Mouse (Mus musculus): Measurements from ENCODE around the gene Gm12394.
"Not testable (repeated sequence)": the region's sequence is repeated elsewhere in the genome, so short reads cannot be mapped to it uniquely, and the experiment has no call there.

Gene Gm12394

DNA sequence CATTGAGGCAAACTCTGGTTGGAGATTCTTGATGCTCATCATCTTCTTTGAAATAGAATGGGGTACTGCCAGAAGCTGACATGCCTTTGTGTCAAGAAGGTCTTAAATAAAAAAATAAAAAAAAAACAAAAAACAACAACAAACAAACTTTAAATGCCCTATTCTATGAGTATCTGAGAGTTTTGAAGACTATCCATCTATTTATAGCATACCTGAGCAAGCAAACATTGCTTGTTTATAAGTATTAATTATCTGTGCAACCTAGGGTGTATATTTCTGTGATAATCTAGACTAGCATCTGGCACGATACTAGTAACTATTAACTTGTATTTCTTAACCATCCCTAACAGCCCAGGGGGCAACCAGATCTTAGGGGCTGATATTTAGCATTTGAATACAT lies at the start of gene Gm12394:
Gene Gm12394, minus strand, starts transcription at position 101 of the 400 bp plus-strand sequence.
- not testable (repeated sequence) for DNase-seq (ENCODE audit: low spot score)

DNA sequence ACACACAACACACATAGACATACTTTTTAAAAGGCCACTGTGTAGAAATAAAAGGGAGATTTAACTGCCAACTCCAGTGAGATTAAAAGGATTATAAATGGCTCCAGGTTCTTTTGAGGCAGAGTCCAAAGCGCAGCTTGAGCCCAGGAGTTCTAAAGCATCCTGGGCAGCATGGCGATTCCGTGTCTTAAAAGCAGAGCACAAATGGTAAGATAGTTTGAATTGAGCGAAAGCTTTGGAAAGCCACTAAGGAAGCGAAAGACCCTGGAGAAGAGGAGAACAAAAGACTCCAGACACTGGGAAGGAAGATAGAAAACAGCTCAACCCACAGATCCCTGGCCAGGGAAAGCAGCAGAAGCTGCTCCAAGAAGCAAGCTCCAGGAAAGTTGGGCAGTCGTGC lies 48.4 kb upstream of the Gm12394 start:
- no peak for DNase-seq (ENCODE audit: low spot score)

DNA sequence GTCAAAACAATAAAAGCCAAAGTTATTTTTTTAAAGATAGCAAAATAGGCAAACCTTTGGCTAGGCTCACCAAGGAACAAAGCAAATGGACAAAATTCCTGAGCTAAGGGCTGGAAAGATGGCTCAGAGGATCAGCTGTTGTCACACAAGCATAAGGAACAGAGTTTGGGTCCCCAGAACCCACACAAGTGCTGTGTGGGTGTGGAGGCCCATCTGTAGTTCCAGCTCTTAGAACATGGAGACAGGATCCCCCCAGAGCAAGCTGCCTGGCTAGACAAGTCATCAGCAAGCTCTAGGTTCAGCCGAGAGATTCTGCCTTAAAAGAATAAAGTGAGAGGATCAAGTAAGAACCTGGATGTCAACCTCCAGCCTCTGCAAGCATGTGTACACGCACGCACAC lies 48.0 kb upstream of the Gm12394 start:
- DNase-seq (ENCODE audit: low spot score) = no peak

DNA sequence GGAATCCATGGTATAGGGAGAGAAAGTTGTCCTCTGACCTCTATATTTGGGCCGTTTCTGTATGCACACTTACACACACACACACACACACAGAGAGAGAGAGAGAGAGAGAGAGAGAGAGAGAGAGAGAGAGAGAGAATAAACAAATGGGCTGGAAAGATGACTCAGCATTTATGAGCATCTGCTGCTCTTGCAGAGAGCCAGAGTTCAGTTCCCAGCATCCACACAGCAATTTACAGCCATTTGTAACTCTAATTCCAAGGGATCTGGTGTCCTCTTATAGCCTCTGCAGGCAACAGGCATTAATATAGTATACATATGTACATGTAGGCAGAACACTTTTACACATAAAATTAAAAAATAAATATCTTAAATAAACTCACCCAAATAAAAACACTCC lies 47.4 kb upstream of the Gm12394 start:
- no peak for DNase-seq (ENCODE audit: low spot score)

DNA sequence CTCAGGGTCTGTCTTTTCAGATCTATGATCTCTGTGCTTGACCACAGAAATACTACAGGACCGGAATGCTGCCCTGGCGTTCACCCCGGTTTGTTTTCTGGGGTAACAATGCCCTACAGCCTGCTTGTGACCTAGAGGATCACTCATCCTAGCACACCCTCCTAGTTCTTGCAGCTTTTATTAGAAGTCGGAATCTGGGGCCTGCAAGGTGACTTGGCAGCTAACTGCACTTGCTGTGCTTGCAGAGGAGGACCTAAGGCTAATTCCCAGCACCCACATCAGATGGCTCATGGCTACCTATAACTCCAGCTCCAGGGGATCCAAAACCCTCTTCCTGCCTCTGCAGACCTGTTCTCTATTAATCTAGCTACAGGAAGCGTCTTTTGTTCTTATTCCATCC lies 46.2 kb upstream of the Gm12394 start:
- DNase-seq (ENCODE audit: low spot score) = no peak

DNA sequence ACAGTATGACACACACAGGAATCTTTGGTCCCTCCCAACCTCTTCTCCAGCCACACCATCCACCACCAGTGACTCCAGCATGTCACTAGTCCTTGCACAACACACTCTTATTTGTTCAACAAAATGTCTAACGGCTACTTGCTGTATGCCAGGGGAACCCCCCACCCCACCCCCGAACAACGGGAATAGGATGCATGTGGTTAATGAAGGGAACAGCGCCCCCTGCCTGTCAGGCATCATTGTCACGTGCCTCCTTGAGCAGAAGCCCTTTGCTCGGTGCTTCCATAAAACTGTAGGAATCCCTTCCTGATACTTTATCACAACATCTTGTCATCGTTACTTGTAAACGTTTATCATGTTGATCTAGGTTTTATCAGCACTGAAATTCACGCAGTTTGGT lies 45.6 kb upstream of the Gm12394 start:
- no peak for DNase-seq (ENCODE audit: low spot score)

DNA sequence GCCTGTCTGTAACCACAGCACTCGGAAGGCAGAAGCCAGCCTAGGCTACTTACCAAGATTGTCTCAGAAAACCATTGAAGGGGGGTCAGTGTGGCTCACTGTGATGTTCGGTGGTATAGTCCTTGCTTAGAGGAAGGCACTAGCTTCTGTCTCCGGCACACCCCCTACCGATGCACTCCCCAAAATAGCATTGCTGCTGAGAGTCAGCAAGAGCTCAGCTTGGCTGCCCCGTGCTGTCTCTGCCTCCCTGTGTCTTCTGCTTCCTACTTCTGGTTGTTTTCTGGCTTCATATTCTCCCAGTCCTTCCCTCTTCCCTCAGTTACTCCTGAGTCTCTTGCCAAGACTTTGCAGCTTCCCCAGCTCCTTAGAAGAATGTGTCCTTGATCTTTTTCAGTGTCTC lies 44.3 kb upstream of the Gm12394 start:
- DNase-seq (ENCODE audit: low spot score) = no peak

DNA sequence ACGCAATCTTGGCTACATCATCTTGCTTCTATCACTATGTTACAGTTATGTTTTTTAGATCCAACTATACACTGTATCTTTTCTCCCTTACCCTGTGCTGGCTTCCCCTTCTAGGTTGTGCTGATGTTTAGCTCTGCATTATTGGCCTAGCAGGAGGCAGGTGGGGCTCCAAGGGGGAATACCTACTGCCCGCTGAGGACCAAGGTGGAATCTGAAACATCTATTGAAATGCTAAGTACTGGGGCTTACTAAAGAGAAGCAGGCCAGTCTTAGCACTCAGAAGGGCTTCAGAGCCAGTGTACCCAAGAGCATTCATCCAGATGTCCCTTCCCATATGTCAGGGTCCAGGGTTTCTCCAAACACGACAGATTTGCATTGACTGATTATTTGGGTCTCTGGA lies 42.3 kb upstream of the Gm12394 start:
- no peak for DNase-seq (ENCODE audit: low spot score)

DNA sequence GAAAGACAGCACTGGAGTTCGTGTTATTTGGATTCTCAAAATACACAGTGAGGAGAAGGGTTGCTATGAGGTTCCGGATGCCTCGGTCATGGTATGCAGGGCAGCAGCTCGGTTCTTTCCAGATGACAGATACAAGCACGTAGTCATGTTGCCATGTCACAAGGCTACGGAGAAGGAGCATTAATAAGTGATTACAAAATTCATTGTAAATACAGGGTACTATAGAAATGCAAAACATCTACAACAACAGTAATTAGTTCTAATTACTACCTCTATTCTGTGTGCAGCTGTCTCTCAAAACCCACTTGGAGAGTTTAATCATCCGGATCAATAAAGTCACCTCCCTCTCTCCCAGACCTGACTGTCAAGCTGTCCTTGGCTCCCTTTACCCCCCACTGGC lies 38.5 kb upstream of the Gm12394 start:
- DNase-seq (ENCODE audit: low spot score) = no peak

DNA sequence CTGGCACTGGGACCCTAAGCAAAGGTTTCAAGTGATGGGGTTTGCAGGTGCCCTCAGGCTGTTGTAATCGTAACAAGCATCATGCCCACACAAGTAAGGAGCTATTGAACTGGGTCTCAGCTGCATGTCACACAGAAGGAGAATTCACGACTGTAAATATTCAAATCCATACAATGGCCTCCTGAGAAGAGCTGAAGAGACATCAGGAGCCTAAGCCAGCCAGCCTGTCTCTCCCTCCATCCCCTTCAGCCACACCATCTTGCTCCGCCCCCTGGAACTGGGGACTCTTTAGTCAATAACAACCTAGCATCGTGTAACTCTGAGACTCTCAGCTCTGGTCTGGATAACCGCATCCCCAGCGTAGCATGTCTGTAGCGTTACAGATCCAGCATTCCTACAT lies 34.6 kb upstream of the Gm12394 start:
- no peak for DNase-seq (ENCODE audit: low spot score)

DNA sequence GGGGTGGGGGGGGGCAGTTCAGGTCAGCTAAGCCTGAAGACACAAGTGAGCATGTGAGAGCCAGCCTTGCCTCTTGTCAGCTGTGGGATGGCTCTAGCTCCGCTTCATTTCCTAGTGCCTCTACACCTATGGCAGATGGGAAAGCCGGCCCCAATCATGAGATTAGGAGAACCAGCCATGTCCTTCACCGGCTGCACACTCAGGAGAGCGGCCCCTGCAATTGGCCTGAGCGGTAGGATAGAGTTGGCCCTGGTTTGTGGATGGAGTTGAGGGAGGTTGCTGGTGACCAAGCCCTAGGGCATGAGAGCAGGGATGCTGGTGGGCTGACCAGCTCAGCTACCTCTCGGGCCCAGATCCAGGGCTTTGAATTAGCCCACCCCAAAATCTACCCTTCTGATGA lies 32.2 kb upstream of the Gm12394 start:
- DNase-seq (ENCODE audit: low spot score) = no peak

DNA sequence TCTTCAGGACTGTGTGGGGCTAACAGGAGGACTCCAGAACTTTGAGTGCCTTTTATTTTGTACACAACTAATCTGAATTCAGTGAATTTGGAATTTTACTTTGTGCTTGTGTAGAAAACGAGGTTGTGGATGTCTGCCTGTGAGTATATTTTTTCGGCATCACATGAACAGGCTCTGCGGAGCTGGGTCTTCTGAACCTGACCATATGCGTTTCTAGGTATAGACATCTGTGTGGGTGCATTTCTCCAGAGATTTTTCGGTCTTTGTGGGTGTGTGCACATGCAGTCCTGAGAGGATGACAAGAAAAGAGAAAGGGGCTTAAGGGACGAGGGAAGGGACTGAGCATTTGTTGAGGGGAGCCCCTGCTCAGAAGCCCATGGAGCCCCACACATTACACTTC lies 30.4 kb upstream of the Gm12394 start:
- DNase-seq (ENCODE audit: low spot score) = no peak

DNA sequence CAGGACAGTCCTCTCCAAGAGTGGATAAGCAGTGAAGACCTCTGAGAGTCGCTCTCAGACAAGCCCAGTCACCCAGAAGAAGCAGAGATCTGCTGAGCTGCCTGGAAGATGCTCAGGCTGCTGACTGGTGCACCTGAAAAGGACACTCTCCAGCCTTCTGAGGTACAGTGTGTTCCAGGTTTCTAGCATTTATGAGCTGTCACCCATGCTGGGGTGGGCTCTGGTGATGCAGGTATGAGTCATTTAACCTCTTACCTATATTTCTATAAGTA lies 24.0 kb upstream of the Gm12394 start:
- DNase-seq (ENCODE audit: low spot score) = no peak

DNA sequence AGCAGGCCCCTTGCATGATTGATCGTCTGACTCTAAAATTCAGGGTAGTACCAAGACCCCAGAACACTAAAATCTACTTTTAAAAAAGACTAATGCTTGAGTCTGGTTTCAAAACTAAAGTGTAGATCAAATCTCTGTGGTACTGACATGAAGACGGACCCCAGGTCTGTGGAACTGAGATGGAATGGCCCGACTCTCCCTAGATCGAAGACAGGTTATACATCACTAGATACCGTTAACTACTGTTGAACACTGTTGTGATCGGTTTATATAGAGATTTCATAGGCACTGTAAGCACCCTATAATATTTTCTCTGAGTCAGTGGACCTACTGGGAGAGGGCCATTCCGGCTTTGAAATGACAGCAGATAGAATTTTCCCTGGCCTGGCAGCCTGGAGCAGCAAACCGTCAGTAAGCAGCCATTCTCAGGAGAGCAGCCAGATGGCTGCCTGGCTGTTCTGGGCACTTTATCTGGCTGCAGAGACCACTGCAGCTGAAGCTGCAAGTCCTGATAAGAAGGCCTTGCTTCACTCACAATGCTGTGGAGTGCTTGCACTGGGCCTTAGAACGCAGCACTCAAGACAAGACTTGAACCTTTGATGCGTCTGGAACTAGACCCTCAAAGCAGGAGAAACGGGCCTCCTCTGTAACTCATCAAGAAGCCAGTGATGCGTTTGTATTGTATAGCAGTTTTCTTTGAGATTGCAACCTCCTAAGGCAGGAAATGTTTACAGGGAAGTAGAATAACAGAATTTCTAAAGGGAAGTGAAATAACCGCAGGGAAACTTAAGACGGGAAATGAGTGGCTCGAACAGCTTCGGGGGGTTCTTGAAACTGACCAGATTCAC lies 23.5 kb upstream of the Gm12394 start:
- DNase-seq (ENCODE audit: low spot score) = no peak

DNA sequence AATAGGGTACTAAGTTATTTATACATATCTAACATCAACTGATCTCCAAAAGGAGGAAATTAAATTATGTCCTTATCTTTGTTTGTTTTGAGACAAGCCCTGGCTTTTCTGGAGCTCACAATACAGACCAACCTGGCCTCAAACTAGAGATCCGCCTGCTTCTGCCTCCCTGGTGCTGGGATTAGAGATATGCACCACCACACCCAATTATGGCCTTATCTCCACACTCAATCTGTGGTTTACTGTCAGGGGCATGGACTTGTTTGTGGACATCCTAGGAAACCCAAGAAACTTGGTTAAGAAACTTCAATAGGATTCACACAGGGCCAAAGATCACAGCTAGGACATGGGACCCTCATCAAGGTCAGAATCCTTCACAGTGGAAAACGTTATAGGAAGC lies 21.1 kb upstream of the Gm12394 start:
- no peak for DNase-seq (ENCODE audit: low spot score)

DNA sequence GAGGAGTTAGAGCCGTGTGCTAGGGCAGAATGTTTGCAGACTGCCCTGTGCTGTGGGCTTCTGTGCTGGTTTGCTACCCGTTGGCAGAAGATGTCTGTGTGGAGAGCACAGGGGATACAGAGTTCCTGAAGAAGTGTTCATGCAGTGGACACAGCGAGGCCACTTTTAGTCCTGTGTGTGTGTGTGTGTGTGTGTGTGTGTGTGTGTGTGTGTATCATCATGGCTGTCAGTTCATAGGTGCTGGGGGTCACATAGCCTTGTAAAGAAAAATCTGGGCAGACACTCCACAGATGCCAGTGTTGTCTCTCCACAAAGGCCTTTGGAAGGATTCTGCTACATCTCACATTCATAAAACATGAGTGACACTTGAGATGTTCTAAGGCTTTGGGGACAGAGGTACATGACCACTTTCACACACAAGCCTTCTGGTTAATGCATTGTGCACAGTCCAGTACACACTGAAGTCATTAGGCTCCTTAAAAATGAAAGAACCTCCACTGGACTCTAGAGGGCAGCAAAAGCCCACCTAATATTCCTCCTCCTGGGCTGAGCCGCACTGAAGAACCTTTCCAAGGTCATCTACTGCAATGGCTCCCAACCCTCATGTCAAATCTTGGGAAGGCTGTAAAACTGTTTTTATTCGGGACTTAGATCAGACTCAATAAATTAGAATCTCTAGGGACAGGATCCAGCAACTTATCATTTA lies 20.2 kb upstream of the Gm12394 start:
- peak; percentile 14 for DNase-seq (ENCODE audit: low spot score)

DNA sequence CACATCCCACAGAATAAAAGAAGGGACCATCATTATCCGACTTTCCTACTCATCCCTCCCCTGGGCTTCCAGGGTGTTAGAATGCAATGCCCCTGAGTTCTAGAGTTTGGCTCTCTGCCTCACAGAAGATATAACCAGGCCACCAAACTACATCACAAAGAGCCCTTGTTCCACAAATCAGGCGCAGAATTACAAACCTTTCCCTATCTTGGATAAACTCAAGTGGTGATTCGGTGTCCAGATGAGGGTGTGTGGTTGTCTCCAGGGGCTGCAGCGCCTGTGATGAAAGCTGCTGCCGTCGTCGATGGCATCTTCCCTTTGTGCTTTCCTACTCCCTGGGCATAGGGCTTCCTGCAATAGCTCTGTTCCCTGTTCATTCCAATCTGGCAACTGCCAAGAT lies 17.6 kb upstream of the Gm12394 start, which contains the start of gene Fam205c:
Gene Fam205c, minus strand, starts transcription at position 101 of the 400 bp plus-strand sequence.
- DNase-seq (ENCODE audit: low spot score) = no peak

DNA sequence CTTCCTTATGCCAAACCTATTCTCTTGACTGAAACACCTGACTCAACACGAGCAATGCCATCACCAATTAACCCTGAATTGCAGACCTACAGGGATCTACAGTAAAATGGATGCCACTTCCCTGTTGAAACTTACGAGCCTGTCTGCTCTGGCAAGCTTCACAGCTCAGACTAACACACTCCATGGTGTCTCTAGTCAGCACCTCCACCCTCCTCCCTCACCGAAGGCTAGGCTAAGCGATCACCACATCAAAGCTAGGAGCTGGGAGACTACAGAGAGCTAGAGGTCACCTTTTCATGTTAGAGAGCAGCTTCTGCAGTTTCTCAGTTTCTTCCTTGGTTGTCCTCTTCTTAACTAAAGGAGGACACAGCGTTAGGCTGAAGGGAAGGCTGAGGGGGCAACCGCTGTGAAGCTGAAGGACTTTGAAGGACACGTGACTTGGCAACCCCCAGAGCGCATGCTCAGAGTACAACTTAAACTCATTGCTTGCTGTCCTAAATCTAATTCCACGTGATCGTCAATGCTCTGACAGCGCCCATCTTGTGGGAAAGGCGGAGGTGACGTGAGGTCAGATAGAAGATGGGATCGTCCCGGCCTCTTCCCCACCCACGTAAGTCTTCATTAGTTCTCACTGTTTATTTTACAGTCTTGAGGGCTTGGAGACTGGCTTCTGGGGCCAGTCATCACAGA lies 16.3 kb upstream of the Gm12394 start:
- no peak for DNase-seq (ENCODE audit: low spot score)

DNA sequence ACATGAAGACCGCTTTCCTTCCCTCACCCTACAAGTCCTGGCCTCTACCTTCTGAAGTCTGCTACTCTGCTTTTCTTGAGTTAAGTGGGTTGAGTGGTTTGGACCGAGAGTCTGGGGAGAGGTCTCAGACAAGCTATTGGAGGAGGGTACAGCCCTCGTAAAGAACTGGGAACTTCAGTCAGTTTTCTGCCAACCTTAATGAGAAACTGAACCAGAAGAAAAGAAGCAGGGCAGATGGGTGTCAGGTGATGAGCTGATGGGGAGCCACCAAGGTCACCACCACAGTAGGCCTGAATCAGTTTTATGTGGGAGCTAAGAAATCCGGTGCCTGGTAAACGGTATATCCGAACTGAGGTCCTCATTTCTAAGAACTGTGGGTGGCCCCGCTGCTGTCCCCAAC lies 15.6 kb upstream of the Gm12394 start:
- no peak for DNase-seq (ENCODE audit: low spot score)

DNA sequence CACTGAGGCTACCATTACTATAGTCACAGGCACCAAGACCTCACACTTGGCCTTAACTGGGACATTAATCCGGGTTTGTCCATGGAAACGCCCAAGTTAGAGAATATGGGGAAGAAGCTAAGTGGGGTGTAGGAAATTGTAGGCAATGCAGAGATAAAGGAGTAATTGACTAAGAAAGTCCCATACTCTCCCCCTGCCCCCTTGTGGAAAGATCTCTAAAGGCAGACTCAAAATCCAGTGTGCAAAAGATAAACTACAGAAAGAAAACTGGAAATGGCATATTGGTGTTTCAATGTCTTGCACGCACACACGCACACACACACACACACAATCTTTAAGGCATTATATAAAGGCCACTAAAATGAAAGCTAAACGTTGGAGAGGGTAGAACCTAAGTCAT lies 14.2 kb upstream of the Gm12394 start:
- DNase-seq (ENCODE audit: low spot score) = no peak

DNA sequence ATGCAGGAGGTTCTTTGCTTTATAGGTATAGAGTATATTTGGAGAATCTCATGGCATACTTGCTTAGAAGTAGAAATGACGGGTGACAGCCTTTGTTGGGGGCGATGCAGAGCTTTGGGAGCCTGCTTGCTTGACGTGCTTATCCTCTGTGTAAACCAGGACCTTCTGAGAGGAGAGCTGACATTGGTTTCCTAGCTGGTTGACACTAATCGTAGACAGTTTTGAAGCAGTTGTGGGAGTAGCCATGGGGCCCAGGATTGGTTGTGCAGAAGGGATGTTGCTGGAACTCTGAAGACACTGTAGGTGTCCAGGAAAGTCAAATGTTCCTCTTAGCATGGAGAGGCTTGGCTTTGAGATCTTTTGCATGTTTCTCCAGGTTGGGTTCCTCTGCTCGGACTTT lies 11.6 kb upstream of the Gm12394 start:
- DNase-seq (ENCODE audit: low spot score) = no peak

DNA sequence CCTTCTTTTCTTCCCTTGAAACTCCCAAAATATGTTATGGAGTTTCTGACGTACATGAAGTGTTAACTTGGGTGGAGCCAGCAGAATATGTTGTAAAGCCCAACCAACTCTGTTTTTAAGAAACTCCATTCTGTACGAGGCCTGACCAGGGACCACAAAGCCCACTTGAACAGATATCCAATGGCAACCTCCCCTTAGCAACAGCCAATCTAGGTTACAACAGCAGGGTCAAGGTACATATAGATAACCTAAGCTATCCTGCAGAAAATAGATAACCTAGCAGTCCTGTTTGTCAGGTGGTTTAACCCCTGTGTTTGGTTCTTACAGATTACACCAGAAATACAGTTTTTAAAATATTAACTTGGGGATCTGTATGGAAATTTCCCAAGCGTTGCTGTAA lies 10.8 kb upstream of the Gm12394 start:
- no peak for DNase-seq (ENCODE audit: low spot score)

DNA sequence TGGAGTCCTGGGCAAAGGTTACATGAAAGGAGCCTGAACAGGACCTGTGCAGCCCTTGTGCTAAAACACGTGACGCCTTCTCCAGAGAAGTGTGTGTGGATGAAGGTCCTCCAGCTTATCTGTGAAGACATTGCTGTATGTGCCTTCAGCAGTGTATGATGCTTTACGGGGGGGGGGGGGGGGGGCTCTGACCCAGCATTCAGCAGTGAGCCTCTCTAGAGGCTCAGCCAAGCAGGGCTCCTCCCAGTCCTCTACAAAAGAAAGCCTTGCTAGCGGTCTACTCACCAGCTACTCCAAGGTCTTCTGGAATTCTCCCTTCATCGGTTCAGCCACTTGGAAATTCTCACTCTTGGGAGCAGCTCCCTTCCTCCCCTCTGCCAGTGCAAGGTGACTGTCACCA lies 6.9 kb upstream of the Gm12394 start:
- not testable (repeated sequence) for DNase-seq (ENCODE audit: low spot score)

All from urinary bladder, postnatal 25 days (tissue).